Comparison of ENCODE assay signal across 8 mouse cellular contexts in genomic region chr7:19024581-19025255, GRCm38 (mm10). TPM values are rescaled to one million over a fixed set of nuclear protein-coding genes. Genes with fewer than 3 reads are reported as not detected.
A peak's percentile ranks its signal among the peaks of the same experiment; 100 is the strongest.
DNase-seq lines count a peak whose midpoint lies in the region; ATAC-seq and TF ChIP-seq lines count a peak whose summit lies in the region.

No protein-coding gene starts in this region.

- peaks cover 50% of the 10 kb centered on the region for H3K4me1 ChIP-seq in G1E (ENCODE audit: insufficient read depth, low read depth, low read length)
- no peaks in the 10 kb centered on the region; the same call in 1 of the 2 replicates for H3K4me1 ChIP-seq in embryonic facial prominence, embryonic 11.5 days (ENCODE audit: control insufficient read depth, insufficient read depth, low read length)
- H3K4me1 ChIP-seq in hindbrain, embryonic 14.5 days (replicated peaks; ENCODE audit: control insufficient read depth, insufficient read depth, low read length), result peaks cover 11% of the 10 kb centered on the region
- peaks cover 43% of the 10 kb centered on the region for H3K4me1 ChIP-seq in liver, embryonic 13.5 days (replicated peaks)
- peaks cover 19% of the 10 kb centered on the region for H3K4me1 ChIP-seq in neural tube, embryonic 13.5 days (replicated peaks)

- DNase-seq in kidney, adult 11 months, result peak; percentile 43
- DNase-seq in kidney, adult 18-20 months, result no peak
- DNase-seq in G1E (ENCODE audit: low spot score), result peak; percentile 36
- no peak for DNase-seq in embryonic facial prominence, embryonic 11.5 days (ENCODE audit: low spot score)
- DNase-seq in hindbrain, embryonic 14.5 days (ENCODE audit: low spot score), result no peak
- no peak for DNase-seq in liver, embryonic 13.5 days
- no peak for DNase-seq in right cerebral cortex, adult 2 months (ENCODE audit: low spot score in 2 of 2)

- H3K36me3 ChIP-seq in G1E (replicated peaks), result peaks cover 33% of the 10 kb centered on the region
- H3K36me3 ChIP-seq in embryonic facial prominence, embryonic 11.5 days (replicated peaks; ENCODE audit: control insufficient read depth, insufficient read depth, low read depth, low read length), result peaks cover 8% of the 10 kb centered on the region
- H3K36me3 ChIP-seq in hindbrain, embryonic 14.5 days (replicated peaks; ENCODE audit: control insufficient read depth, insufficient read depth), result peaks cover 14% of the 10 kb centered on the region
- H3K36me3 ChIP-seq in liver, embryonic 13.5 days, result peaks cover 20% of the 10 kb centered on the region
- peaks cover 10% of the 10 kb centered on the region for H3K36me3 ChIP-seq in neural tube, embryonic 13.5 days

- no peak for ATAC-seq in G1E (ENCODE audit: extremely low read depth, insufficient number of reproducible peaks, low FRiP score, poor library complexity, severe bottlenecking)
- ATAC-seq in embryonic facial prominence, embryonic 11.5 days (replicated peaks; ENCODE audit: insufficient number of reproducible peaks, low FRiP score, low TSS enrichment, low read depth), result peak; percentile 69
- ATAC-seq in hindbrain, embryonic 14.5 days (ENCODE audit: low FRiP score), result peak; percentile 61
- peak; percentile 56 for ATAC-seq in liver, embryonic 13.5 days (ENCODE audit: low read depth)
- peak; percentile 75 for ATAC-seq in neural tube, embryonic 13.5 days (ENCODE audit: low read depth)

- H3K9ac ChIP-seq in embryonic facial prominence, embryonic 11.5 days (replicated peaks; ENCODE audit: low read length), result peak overlapping the region; percentile 93
- H3K9ac ChIP-seq in hindbrain, embryonic 14.5 days, result peak overlapping the region; percentile 87
- peak overlapping the region; percentile 97 for H3K9ac ChIP-seq in liver, embryonic 13.5 days
- peak overlapping the region; percentile 93 for H3K9ac ChIP-seq in neural tube, embryonic 13.5 days

- no peaks in the 10 kb centered on the region for H3K9me3 ChIP-seq in G1E (replicated peaks)
- H3K9me3 ChIP-seq in embryonic facial prominence, embryonic 11.5 days (replicated peaks; ENCODE audit: control insufficient read depth, low read length), result no peaks in the 10 kb centered on the region
- no peaks in the 10 kb centered on the region for H3K9me3 ChIP-seq in hindbrain, embryonic 14.5 days (ENCODE audit: control insufficient read depth, low read length)
- H3K9me3 ChIP-seq in liver, embryonic 13.5 days (replicated peaks), result no peaks in the 10 kb centered on the region
- no peaks in the 10 kb centered on the region for H3K9me3 ChIP-seq in neural tube, embryonic 13.5 days

- WGBS in embryonic facial prominence, embryonic 11.5 days, result 1% methylated on average over 24 of the region's 36 CpGs
- 3% methylated on average over 36 of the region's 36 CpGs for WGBS in hindbrain, embryonic 14.5 days
- under 1% methylated on average over 36 of the region's 36 CpGs for WGBS in liver, embryonic 13.5 days (ENCODE audit: insufficient replicate concordance)
- WGBS in neural tube, embryonic 13.5 days, result 3% methylated on average over 26 of the region's 36 CpGs

- H3K4me3 ChIP-seq in G1E (ENCODE audit: low read depth, low read length), result peak overlapping the region; percentile 98
- peak overlapping the region; percentile 92 for H3K4me3 ChIP-seq in embryonic facial prominence, embryonic 11.5 days (ENCODE audit: low read depth, low read length)
- H3K4me3 ChIP-seq in hindbrain, embryonic 14.5 days (replicated peaks; ENCODE audit: low read length), result peak overlapping the region; percentile 97
- peak overlapping the region; percentile 98 for H3K4me3 ChIP-seq in liver, embryonic 13.5 days (replicated peaks)
- H3K4me3 ChIP-seq in neural tube, embryonic 13.5 days, result peak overlapping the region; percentile 90

- peak overlapping the region; percentile 82 for H3K4me2 ChIP-seq in embryonic facial prominence, embryonic 11.5 days (ENCODE audit: low read depth, low read length)
- H3K4me2 ChIP-seq in hindbrain, embryonic 14.5 days (replicated peaks), result peak overlapping the region; percentile 92
- H3K4me2 ChIP-seq in liver, embryonic 13.5 days, result peak overlapping the region; percentile 97
- peak overlapping the region; percentile 92 for H3K4me2 ChIP-seq in neural tube, embryonic 13.5 days

- no peak for TF ChIP-seq CTCF in G1E (IDR thresholded peaks at IDR 0.05; ENCODE audit: low read depth, low read length)

- H3K27ac ChIP-seq in embryonic facial prominence, embryonic 11.5 days (replicated peaks; ENCODE audit: low read depth, low read length), result peak overlapping the region; percentile 41; the same call in 1 of the 2 replicates
- peak overlapping the region; percentile 66 for H3K27ac ChIP-seq in hindbrain, embryonic 14.5 days
- peak overlapping the region; percentile 83 for H3K27ac ChIP-seq in liver, embryonic 13.5 days
- H3K27ac ChIP-seq in neural tube, embryonic 13.5 days (replicated peaks), result peak overlapping the region; percentile 70

- H3K27me3 ChIP-seq in G1E (ENCODE audit: insufficient read depth, low read length), result peaks cover 39% of the 10 kb centered on the region
- peaks cover 29% of the 10 kb centered on the region for H3K27me3 ChIP-seq in embryonic facial prominence, embryonic 11.5 days (ENCODE audit: control insufficient read depth, insufficient read depth, low read length)
- peaks cover 31% of the 10 kb centered on the region for H3K27me3 ChIP-seq in hindbrain, embryonic 14.5 days (ENCODE audit: control insufficient read depth, insufficient read depth, low read length)
- peaks cover 42% of the 10 kb centered on the region for H3K27me3 ChIP-seq in liver, embryonic 13.5 days
- H3K27me3 ChIP-seq in neural tube, embryonic 13.5 days, result peaks cover 42% of the 10 kb centered on the region

RNA-seq across cellular contexts. Expression of gene Sympk, which starts 0.5 kb away (rescaled TPM):
- 119 and 149 TPM in 2 replicates for total RNA-seq in G1E (2014; fragmentation: Nextera tagmentation)
- total RNA-seq in G1E (2017), result 47.6 and 48.1 TPM in 2 replicates
- polyA plus RNA-seq in G1E (2012), result 257 and 260 TPM in 2 replicates
- polyA plus RNA-seq in embryonic facial prominence, embryonic 11.5 days (2014; fragmentation: Nextera tagmentation; extraction: Ambion mirVana), result 34.8 and 36.3 TPM in 2 replicates
- polyA plus RNA-seq in hindbrain, embryonic 14.5 days (2014; fragmentation: Nextera tagmentation; extraction: Ambion mirVana), result 18.7 and 18.8 TPM in 2 replicates
- polyA plus RNA-seq in liver, embryonic 13.5 days (2015; fragmentation: Nextera tagmentation; extraction: Ambion mirVana), result 15.0 and 17.4 TPM in 2 replicates
- polyA plus RNA-seq in neural tube, embryonic 13.5 days (2015; fragmentation: Nextera tagmentation; extraction: Ambion mirVana), result 30.4 and 32.7 TPM in 2 replicates

RNA-seq across cellular contexts. Expression of gene Foxa3, which starts 1.4 kb away (rescaled TPM):
- total RNA-seq in G1E (2014; fragmentation: Nextera tagmentation), result not detected in 2 replicates
- total RNA-seq in G1E (2017), result not detected in 2 replicates
- polyA plus RNA-seq in G1E (2012), result 0.03 TPM in 1 of 2 replicates, not detected in the other
- polyA plus RNA-seq in embryonic facial prominence, embryonic 11.5 days (2014; fragmentation: Nextera tagmentation; extraction: Ambion mirVana), result not detected in 2 replicates
- polyA plus RNA-seq in hindbrain, embryonic 14.5 days (2014; fragmentation: Nextera tagmentation; extraction: Ambion mirVana), result not detected in 2 replicates
- 25.6 and 29.4 TPM in 2 replicates for polyA plus RNA-seq in liver, embryonic 13.5 days (2015; fragmentation: Nextera tagmentation; extraction: Ambion mirVana)
- 0.13 and 0.14 TPM in 2 replicates for polyA plus RNA-seq in neural tube, embryonic 13.5 days (2015; fragmentation: Nextera tagmentation; extraction: Ambion mirVana)

RNA-seq across cellular contexts. Expression of gene Irf2bp1, which starts 20.9 kb away (rescaled TPM):
- total RNA-seq in G1E (2014; fragmentation: Nextera tagmentation), result 34.1 and 34.9 TPM in 2 replicates
- total RNA-seq in G1E (2017), result 13.4 TPM in 2 replicates
- polyA plus RNA-seq in G1E (2012), result 105 and 139 TPM in 2 replicates
- 27.9 and 28.3 TPM in 2 replicates for polyA plus RNA-seq in embryonic facial prominence, embryonic 11.5 days (2014; fragmentation: Nextera tagmentation; extraction: Ambion mirVana)
- 32.4 and 38.1 TPM in 2 replicates for polyA plus RNA-seq in hindbrain, embryonic 14.5 days (2014; fragmentation: Nextera tagmentation; extraction: Ambion mirVana)
- polyA plus RNA-seq in liver, embryonic 13.5 days (2015; fragmentation: Nextera tagmentation; extraction: Ambion mirVana), result 9.2 and 9.3 TPM in 2 replicates
- polyA plus RNA-seq in neural tube, embryonic 13.5 days (2015; fragmentation: Nextera tagmentation; extraction: Ambion mirVana), result 28.4 and 29.9 TPM in 2 replicates

RNA-seq across cellular contexts. Expression of gene Rsph6a, which starts 29.8 kb away (rescaled TPM):
- not detected in 2 replicates for total RNA-seq in G1E (2014; fragmentation: Nextera tagmentation)
- total RNA-seq in G1E (2017), result 0.33 and 0.76 TPM in 2 replicates
- polyA plus RNA-seq in G1E (2012), result 0.16 and 0.23 TPM in 2 replicates
- polyA plus RNA-seq in embryonic facial prominence, embryonic 11.5 days (2014; fragmentation: Nextera tagmentation; extraction: Ambion mirVana), result not detected in 2 replicates
- polyA plus RNA-seq in hindbrain, embryonic 14.5 days (2014; fragmentation: Nextera tagmentation; extraction: Ambion mirVana), result 0.27 and 0.43 TPM in 2 replicates
- not detected in 2 replicates for polyA plus RNA-seq in liver, embryonic 13.5 days (2015; fragmentation: Nextera tagmentation; extraction: Ambion mirVana)
- polyA plus RNA-seq in neural tube, embryonic 13.5 days (2015; fragmentation: Nextera tagmentation; extraction: Ambion mirVana), result not detected in 2 replicates

RNA-seq across cellular contexts. Expression of gene Mypop, which starts 33.7 kb away (rescaled TPM):
- total RNA-seq in G1E (2014; fragmentation: Nextera tagmentation) (2.4 and 3.9 TPM in 2 replicates), G1E (2017) (2.0 and 4.1 TPM in 2 replicates)
- polyA plus RNA-seq in G1E (2012), result 15.8 and 20.5 TPM in 2 replicates
- 4.3 and 5.3 TPM in 2 replicates for polyA plus RNA-seq in embryonic facial prominence, embryonic 11.5 days (2014; fragmentation: Nextera tagmentation; extraction: Ambion mirVana)
- polyA plus RNA-seq in hindbrain, embryonic 14.5 days (2014; fragmentation: Nextera tagmentation; extraction: Ambion mirVana), result 6.7 and 7.4 TPM in 2 replicates
- 0.37 and 0.82 TPM in 2 replicates for polyA plus RNA-seq in liver, embryonic 13.5 days (2015; fragmentation: Nextera tagmentation; extraction: Ambion mirVana)
- 5.8 and 7.4 TPM in 2 replicates for polyA plus RNA-seq in neural tube, embryonic 13.5 days (2015; fragmentation: Nextera tagmentation; extraction: Ambion mirVana)

Comparison
In these comparisons a context has a peak if more than half of its experiments do, and no peak if none do; other contexts are left out.
1. DNase-seq: peak in kidney, adult 11 months (single experiment) and G1E (single experiment); none in kidney, adult 18-20 months (single experiment), embryonic facial prominence, embryonic 11.5 days (single experiment), hindbrain, embryonic 14.5 days (single experiment), liver, embryonic 13.5 days (single experiment) and right cerebral cortex, adult 2 months (0 of 2).
2. RNA of gene Foxa3, which starts 1.4 kb away (polyA plus RNA-seq): 25.6 to 29.4 TPM in liver, embryonic 13.5 days; 0.13 to 0.14 TPM in neural tube, embryonic 13.5 days, not detected in embryonic facial prominence, embryonic 11.5 days, 0.03 TPM in G1E and not detected in hindbrain, embryonic 14.5 days; every median in the first group is over 10 times any median in the second.
3. Peak in every context shown above with its lines, with median percentiles within 50 percentile points of each other: H3K4me3 ChIP-seq, H3K27ac ChIP-seq, H3K4me2 ChIP-seq and H3K9ac ChIP-seq.